Mouse (Mus musculus) heart, embryonic 15.5 days (tissue): ENCODE data around the gene Cflar. TPM values are rescaled to one million over a fixed set of nuclear protein-coding genes. Genes with fewer than 3 reads are reported as not detected.
"Not testable (repeated sequence)": the region's sequence is repeated elsewhere in the genome, so short reads cannot be mapped to it uniquely, and the experiment has no call there.

Experiments used
- ATAC-seq: fragments of 200-750 bp; cut with Nextera tagmentation; replicated peaks from 2 replicates; pipeline ENCODE4 v1.8.0; 2017; ENCODE audit warnings: low read depth, moderate TSS enrichment; ENCODE audit not compliant: insufficient number of reproducible peaks, insufficient read depth, low FRiP score
- H3K27ac ChIP-seq: fragments of 300-500 bp; sonication (generic); 2 replicates; pipeline ENCODE4 v1.5.1; 2015; ENCODE audit warnings: mild to moderate bottlenecking, inconsistent platforms
- H3K27me3 ChIP-seq: fragments of 300-500 bp; sonication (generic); 2 replicates; pipeline ENCODE4 v1.6.1; 2015; ENCODE audit warnings: inconsistent platforms
- H3K36me3 ChIP-seq: fragments of 300-500 bp; sonication (generic); 2 replicates; pipeline ENCODE4 v1.6.1; 2015; ENCODE audit warnings: mild to moderate bottlenecking, inconsistent platforms
- H3K4me1 ChIP-seq: fragments of 300-500 bp; sonication (generic); replicated peaks from 2 replicates; pipeline ENCODE4 v1.6.1; 2015; ENCODE audit warnings: inconsistent platforms
- H3K4me2 ChIP-seq: fragments of 300-500 bp; sonication (generic); 2 replicates; pipeline ENCODE4 v1.6.1; 2015; ENCODE audit warnings: inconsistent platforms, mild to moderate bottlenecking, moderate library complexity
- H3K4me3 ChIP-seq: fragments of 300-500 bp; sonication (generic); 2 replicates; pipeline ENCODE4 v1.5.1; 2015; ENCODE audit warnings: mild to moderate bottlenecking, inconsistent platforms
- H3K9ac ChIP-seq: fragments of 300-500 bp; sonication (generic); 2 replicates; pipeline ENCODE4 v1.6.1; 2015; ENCODE audit warnings: mild to moderate bottlenecking, inconsistent platforms
- H3K9me3 ChIP-seq: fragments of 300-500 bp; sonication (generic); replicated peaks from 2 replicates; pipeline ENCODE4 v1.6.1; 2016; ENCODE audit warnings: inconsistent platforms
- WGBS: fragments of 180-500 bp; shearing (Covaris S2); methylation state at CpG from one replicate; pipeline ENCODE4 v1.1.7; 2015; ENCODE audit warnings: mixed read lengths; 5-methylcytosine and 5-hydroxymethylcytosine counted together
- polyA plus RNA-seq: library from polyadenylated mRNA; unstranded; fragments of >200 nt; fragmentation: Nextera tagmentation; extraction: Ambion mirVana; gene quantifications from 2 replicates; pipeline ENCODE4 v1.2.1, GENCODE M21; 2015

The Cflar gene
- polyA plus RNA-seq, 1 experiment from 2014 or later, result 37.0 TPM

DNA sequence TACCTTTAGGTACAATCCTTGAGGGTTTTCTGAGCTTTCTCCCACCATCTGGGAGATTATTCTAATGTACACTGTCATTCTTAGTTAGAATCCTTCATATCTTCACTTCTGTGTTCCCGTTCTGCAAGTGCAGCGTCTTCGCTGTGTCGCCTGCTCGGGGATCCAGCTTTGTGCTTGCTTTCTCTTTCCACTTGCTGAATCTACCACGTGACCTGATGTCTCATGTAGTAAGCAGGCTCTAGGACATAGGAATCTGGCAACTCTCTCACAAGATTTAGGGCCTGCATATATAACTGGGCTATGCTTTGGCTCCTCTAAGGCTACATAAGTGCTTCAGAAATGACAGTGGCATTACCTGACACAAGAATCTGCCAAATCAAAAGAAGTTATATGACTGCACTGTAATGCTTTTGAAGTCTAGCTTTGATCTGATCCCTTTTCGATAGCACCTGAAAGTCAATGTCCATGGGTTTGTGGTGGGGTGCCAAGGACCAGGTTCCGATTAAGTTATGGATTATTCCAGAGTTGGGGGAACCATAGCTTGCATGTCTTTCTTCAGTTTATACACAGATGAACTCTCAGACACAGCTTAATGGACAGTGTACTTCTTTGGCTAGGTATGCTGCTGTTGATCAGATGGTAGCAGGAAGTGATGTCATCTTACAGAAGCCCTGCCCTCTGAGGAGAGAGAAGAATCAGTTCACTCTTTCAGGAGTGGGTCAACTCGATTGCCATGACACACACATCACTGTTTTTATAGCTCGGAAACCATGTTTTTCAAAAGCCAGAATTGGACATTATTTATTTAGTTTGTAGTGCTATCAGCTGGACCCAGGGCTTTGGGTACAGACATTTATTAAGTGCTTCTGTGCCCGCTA is 23.0 kb downstream of the Cflar start:
- Histone ChIP-seq H3K4me1 (no peaks in the 10 kb centered on the region), H3K36me3 (peaks cover 52% of the 10 kb centered on the region), H3K9ac (no peak overlapping the region), H3K4me3 (no peak overlapping the region), H3K27ac (no peak overlapping the region), H3K27me3 (no peaks in the 10 kb centered on the region), H3K9me3 (no peaks in the 10 kb centered on the region), H3K4me2 (no peak overlapping the region)
- ATAC-seq, result no peak
- WGBS, result 88% methylated on average over 11 of the region's 11 CpGs

DNA sequence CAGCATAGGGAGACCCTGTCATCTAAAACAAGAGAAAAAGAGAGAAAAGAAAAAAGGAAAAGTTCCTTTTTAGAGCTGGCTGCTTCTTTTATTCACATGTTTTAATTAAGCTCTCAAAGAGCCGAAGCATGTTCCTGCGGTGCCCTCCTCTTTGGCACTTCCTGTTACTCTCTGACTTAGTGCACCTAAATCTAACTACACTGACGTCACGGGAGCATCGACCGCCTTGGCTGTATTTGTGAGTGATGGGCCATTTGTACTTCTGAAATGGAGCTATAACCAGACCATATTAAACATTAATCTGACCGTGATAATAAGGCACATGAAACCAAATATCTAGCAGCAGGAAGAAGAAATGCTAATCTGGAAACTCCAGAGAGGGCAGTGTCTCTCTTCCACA is 24.7 kb downstream of the Cflar start:
- no peak overlapping the region for H3K4me2 ChIP-seq
- H3K4me3 ChIP-seq, result no peak overlapping the region
- peaks cover 59% of the 10 kb centered on the region for H3K36me3 ChIP-seq
- no peak overlapping the region for H3K27ac ChIP-seq
- H3K9ac ChIP-seq, result no peak overlapping the region
- H3K9me3 ChIP-seq, result no peaks in the 10 kb centered on the region
- ATAC-seq, result no peak
- WGBS, result 90% methylated on average over 7 of the region's 7 CpGs
- H3K27me3 ChIP-seq, result no peaks in the 10 kb centered on the region
- no peaks in the 10 kb centered on the region for H3K4me1 ChIP-seq

DNA sequence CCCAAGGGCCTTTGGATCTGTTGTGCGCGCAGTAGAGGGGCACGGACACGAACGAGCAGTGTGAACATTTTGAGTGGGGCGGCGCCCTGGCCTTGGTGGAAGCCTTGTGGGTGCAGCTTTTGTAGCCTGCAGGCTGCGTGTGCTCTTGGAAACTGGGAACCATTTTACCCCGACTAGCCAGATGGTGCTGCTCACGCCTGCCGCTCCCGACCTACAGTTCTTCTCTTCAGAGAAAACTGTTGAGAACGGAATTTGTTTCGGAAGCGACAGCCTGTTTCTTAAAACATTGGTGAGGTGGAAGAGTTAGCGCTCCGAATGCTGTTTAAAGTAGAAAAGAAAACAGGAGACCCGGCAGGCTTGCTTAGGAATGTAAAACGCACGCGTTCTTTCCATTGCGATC is 25.7 kb downstream of the Cflar start:
- 90% methylated on average over 22 of the region's 22 CpGs for WGBS
- Histone ChIP-seq H3K9me3 (no peaks in the 10 kb centered on the region), H3K4me1 (no peaks in the 10 kb centered on the region), H3K27ac (no peak overlapping the region), H3K36me3 (peaks cover 61% of the 10 kb centered on the region), H3K4me3 (no peak overlapping the region), H3K4me2 (no peak overlapping the region), H3K9ac (no peak overlapping the region), H3K27me3 (no peaks in the 10 kb centered on the region)
- ATAC-seq, result no peak

DNA sequence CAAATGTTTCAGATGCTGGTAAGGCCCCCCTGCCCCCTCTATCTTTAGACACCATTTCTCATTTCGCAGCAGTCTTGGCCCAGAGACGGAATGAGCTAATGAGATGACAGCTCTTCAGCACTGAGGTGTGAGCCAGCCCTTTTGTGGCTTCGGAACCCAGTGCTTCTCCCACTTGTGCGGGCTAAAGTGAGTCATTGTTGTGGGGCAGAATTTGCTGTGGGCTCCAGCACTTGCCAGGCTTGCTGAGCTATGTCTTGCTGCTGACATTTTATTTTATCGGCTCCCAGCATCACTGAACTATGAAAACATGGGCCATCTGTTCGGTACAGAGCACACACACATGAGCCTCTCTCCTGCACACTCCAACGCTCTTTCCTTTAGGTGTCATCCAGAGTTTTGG is 28.2 kb downstream of the Cflar start:
- Histone ChIP-seq H3K9ac (no peak overlapping the region), H3K27me3 (no peaks in the 10 kb centered on the region), H3K36me3 (peaks cover 74% of the 10 kb centered on the region), H3K4me3 (no peak overlapping the region), H3K4me2 (no peak overlapping the region), H3K27ac (no peak overlapping the region), H3K9me3 (no peaks in the 10 kb centered on the region), H3K4me1 (0 out of 2 replicates have a peak, but pooled peaks cover 3% of the 10 kb centered on the region)
- WGBS, result 84% methylated on average over 7 of the region's 7 CpGs
- ATAC-seq, result no peak

DNA sequence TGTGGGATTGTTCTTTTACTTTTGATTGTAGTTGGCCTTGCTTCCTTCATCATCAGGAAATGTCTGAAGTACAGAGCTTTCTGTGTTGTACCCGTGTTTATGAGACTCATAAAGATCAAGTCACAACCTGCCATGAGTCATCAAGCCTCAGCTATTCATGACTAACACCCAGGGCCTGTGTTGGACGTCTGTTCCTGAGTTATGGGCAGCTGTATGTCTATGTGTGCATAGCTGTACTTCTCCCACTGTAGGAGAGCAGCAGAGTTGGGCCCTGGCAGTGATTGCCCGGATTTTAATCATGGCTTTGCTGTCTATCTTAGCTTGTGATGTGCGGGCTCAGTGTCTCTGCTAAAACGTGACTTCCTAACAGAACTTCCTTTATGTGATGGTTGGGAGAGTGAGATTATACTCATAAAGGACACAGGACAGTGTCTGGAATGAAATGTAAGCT is 31.3 kb downstream of the Cflar start:
- H3K4me3 ChIP-seq, result no peak overlapping the region
- H3K4me2 ChIP-seq, result no peak overlapping the region
- H3K27me3 ChIP-seq, result no peaks in the 10 kb centered on the region
- H3K36me3 ChIP-seq, result peaks cover 82% of the 10 kb centered on the region
- 57% methylated on average over 5 of the region's 5 CpGs for WGBS
- ATAC-seq, result no peak
- 0 out of 2 replicates have a peak, but pooled peaks cover 3% of the 10 kb centered on the region for H3K4me1 ChIP-seq
- no peak overlapping the region for H3K9ac ChIP-seq
- H3K27ac ChIP-seq, result peak overlapping the region; percentile 33; the same call in 1 of the 2 replicates
- H3K9me3 ChIP-seq, result no peaks in the 10 kb centered on the region

- no peaks in the 10 kb centered on the region for H3K27me3 ChIP-seq
- no peak for ATAC-seq
- no peak overlapping the region for H3K4me3 ChIP-seq
- H3K27ac ChIP-seq, result peak overlapping the region; percentile 33; the same call in 1 of the 2 replicates
- no peak overlapping the region for H3K4me2 ChIP-seq
- 66% methylated on average over 6 of the region's 6 CpGs for WGBS
- H3K9me3 ChIP-seq, result no peaks in the 10 kb centered on the region
- H3K36me3 ChIP-seq, result peaks cover 84% of the 10 kb centered on the region
- H3K4me1 ChIP-seq, result 0 out of 2 replicates have a peak, but pooled peaks cover 3% of the 10 kb centered on the region
- H3K9ac ChIP-seq, result no peak overlapping the region
These were observed 31.9 kb downstream of the Cflar start for GRCm38 (mm10) chr1:58743252-58743651.

DNA sequence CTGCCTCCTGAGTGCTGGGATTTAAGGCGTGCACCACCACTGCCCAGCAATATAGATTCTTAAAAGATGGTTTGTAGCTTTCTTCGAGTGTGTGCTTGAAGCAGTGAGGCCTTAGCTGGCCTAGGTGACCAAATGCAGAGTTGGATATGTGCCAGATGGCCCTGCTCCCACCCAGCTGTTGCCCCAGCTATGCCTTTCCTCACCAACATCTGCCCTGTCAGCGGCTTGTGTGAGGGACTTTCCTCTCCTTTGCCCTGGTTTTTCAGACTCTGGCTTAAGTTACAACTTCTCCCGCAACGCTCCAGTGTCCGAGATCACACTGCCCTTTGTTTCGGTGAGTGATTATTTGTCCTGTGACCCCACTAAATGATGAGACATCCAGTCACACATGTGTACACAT is 33.3 kb downstream of the Cflar start:
- no peak overlapping the region for H3K27ac ChIP-seq
- peaks cover 91% of the 10 kb centered on the region for H3K36me3 ChIP-seq
- no peak overlapping the region for H3K4me2 ChIP-seq
- H3K4me1 ChIP-seq, result 0 out of 2 replicates have a peak, but pooled peaks cover 3% of the 10 kb centered on the region
- no peak for ATAC-seq
- H3K9ac ChIP-seq, result no peak overlapping the region
- no peaks in the 10 kb centered on the region for H3K27me3 ChIP-seq
- no peak overlapping the region for H3K4me3 ChIP-seq
- H3K9me3 ChIP-seq, result no peaks in the 10 kb centered on the region
- WGBS, result 73% methylated on average over 7 of the region's 7 CpGs

DNA sequence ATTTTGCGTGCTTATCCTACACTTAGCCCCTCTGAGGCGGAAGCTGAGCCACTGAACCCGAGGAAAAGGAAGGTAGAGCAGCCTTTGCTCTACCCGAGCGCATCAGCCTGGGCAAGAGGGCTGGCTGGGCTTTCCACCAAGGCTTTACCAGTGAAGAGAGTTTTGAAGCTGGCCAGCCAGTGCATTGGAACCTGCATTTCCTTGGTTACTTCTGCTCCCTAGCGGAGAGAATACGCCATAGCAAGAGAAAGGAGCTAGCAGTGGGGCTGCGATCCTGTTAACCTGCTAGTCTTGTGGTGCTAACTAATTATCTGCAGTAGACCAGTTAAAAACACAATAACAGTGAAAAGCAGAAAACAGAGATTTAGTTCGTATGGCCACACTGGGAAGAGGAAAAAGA is 35.6 kb downstream of the Cflar start:
- no peaks in the 10 kb centered on the region for H3K27me3 ChIP-seq
- no peak overlapping the region for H3K4me2 ChIP-seq
- peaks cover 69% of the 10 kb centered on the region for H3K36me3 ChIP-seq
- H3K9me3 ChIP-seq, result no peaks in the 10 kb centered on the region
- no peak overlapping the region for H3K9ac ChIP-seq
- 0 out of 2 replicates have a peak, but pooled peaks cover 3% of the 10 kb centered on the region for H3K4me1 ChIP-seq
- ATAC-seq, result no peak
- H3K27ac ChIP-seq, result no peak overlapping the region
- WGBS, result 69% methylated on average over 9 of the region's 9 CpGs
- no peak overlapping the region for H3K4me3 ChIP-seq

DNA sequence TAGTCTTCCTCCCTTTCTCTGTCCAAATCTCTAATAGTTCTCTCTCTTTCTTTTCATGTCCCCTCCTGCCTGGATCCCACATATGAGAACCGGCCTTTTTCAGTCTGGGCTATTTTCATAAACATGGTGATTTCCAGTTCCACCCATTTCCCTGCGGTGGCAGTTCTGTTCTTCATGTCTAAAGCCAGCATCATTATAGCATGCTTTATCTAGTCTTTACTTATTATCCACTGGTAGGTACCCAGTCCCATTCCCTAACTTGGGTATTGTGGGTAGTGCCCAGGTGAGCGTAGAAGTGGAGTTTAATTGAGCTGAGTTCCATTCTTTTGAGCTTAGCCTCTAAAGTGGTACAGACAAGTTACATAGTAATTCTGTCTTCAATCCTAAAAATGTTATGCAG is 48.1 kb downstream of the Cflar start:
- H3K4me2 ChIP-seq, result no peak overlapping the region
- H3K9ac ChIP-seq, result no peak overlapping the region
- H3K9me3 ChIP-seq, result no peaks in the 10 kb centered on the region
- whole genome bisulfite sequencing, result 92% methylated on average over 3 of the region's 3 CpGs
- peaks cover 18% of the 10 kb centered on the region for H3K36me3 ChIP-seq
- H3K4me3 ChIP-seq, result no peak overlapping the region
- no peak overlapping the region for H3K27ac ChIP-seq
- ATAC-seq, result no peak
- H3K4me1 ChIP-seq, result no peaks in the 10 kb centered on the region
- H3K27me3 ChIP-seq, result no peaks in the 10 kb centered on the region

- Histone ChIP-seq H3K4me2 (no peak overlapping the region), H3K4me3 (no peak overlapping the region)
- ATAC-seq, result no peak
These were observed 49.3 kb downstream of the Cflar start for GRCm38 (mm10) chr1:58760581-58760980.

DNA sequence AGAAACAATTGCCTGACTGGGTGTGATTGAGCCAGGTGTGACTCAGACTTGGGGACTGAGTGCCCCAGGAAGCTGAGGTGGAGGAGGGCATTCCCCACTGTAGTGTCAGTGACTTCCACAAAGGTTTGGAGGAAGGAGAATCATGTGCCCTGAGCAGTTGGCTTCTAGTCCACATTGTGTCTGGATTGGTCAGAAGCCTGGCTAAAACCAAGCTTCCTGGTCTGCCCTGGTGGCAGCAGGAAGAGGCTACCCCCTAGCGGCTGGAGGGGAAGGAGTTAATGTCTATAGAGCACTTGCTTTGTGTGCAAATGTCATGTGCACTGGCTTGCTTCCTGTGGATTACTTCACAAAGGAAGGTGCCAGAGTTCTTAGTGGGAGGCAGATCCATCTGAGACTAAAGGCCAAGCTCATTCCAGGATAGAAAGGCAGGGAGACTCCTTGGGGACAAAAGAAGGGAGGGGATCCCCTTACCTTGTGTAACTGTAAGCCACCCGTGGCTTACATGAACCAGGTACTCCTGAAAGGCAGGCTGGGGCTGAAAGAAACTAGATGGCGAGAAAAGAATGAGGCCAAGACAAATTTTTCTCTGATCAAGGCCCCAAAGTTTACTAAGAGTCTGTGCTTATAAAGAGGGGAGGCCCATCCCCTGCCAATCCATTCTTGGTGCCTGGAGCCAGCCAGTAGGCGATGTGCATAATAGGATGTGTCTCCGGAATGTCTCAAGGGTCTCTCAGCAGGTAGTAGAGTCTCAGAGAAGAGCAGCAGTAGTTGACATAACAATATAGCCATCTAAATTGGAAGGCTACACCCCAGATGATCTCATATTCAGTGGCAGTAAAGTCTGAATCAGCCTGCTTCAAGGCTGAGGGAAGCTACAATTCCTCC is 50.3 kb downstream of the Cflar start:
- not testable (repeated sequence) for ATAC-seq, H3K4me1 ChIP-seq, H3K4me2 ChIP-seq, H3K9me3 ChIP-seq, H3K27ac ChIP-seq, H3K27me3 ChIP-seq, H3K4me3 ChIP-seq, H3K36me3 ChIP-seq, H3K9ac ChIP-seq
- WGBS, result 77% methylated on average over 5 of the region's 5 CpGs

More at GRCm38 (mm10) chr1:58760581-58760980, 49.3 kb downstream of the Cflar start:
- H3K9me3 ChIP-seq, result no peaks in the 10 kb centered on the region
- no peak overlapping the region for H3K9ac ChIP-seq
- H3K36me3 ChIP-seq, result peaks cover 7% of the 10 kb centered on the region; the same call in 1 of the 2 replicates
- WGBS, result 60% methylated on average over 1 of the region's 1 CpGs
- no peaks in the 10 kb centered on the region for H3K27me3 ChIP-seq
- H3K4me1 ChIP-seq, result no peaks in the 10 kb centered on the region
- H3K27ac ChIP-seq, result no peak overlapping the region
